Mouse (Mus musculus): ENCODE measurements around the gene Msmo1. TPM values are rescaled to one million over a fixed set of nuclear protein-coding genes. Genes with fewer than 3 reads are reported as not detected.

Gene Msmo1
- polyA plus RNA-seq, 1 experiment from 2014 or later = 78.7 TPM

DNA sequence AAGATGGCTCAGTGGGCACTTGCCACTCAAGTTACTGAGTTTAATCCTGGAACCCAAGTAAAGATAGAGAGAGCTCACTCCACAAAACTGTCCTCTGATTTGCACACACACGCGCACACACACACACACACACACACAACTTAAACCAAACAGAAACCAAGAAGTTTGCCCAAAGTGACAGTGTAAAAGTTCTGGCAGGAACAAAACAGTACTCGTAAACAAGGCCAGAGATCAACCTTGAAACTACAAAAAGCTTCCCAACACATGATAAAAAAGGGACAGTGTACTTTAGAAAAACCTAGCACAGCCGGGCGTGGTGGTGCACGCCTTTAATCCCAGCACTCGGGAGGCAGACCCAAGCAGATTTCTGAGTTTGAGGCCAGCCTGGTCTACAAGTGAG is 5.4 kb downstream of the Msmo1 start:
- 63% methylated on average over 7 of the region's 7 CpGs for WGBS
- no peaks in the 10 kb centered on the region for H3K9me3 ChIP-seq (ENCODE audit: control insufficient read depth)

DNA sequence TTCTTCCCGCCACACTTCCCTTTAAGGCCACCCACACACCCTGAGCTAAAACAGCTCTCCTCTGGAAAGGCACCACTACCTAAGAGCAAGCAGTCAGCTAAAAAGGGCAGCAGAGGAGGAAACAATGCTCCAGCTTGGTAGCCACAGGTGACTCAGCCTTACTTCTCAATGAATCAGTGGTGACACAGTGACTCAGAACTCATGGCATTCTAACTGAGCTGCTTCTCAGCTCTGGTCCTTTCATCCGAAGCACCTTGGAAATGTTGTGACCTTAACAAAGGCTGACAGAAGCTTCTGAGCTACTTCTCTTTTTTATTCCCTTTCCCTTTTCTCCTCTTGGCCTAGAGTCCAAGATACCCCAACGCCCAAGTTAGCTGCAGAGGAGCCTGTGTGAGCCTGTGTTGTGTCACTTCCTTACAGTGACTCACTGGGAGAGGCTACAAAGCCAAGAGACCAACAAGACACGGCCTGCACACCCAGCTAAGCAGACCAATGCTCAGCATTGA is 7.3 kb downstream of the Msmo1 start:
- Histone ChIP-seq H3K27ac (ENCODE audit: low read depth, low read length) (peak overlapping the region; percentile 11; the same call in 1 of the 2 replicates), H3K4me1 (replicated peaks; ENCODE audit: control insufficient read depth, insufficient read depth, low read length) (0 out of 2 replicates have a peak, but pooled peaks cover 4% of the 10 kb centered on the region), H3K36me3 (ENCODE audit: control insufficient read depth, insufficient read depth) (peaks cover 52% of the 10 kb centered on the region), H3K27me3 (replicated peaks; ENCODE audit: control insufficient read depth, insufficient read depth, low read length) (no peaks in the 10 kb centered on the region), H3K4me3 (ENCODE audit: low read depth, low read length) (no peak overlapping the region), H3K4me2 (replicated peaks; ENCODE audit: low read depth) (no peak overlapping the region), H3K9ac (ENCODE audit: low read depth, low read length) (no peak overlapping the region), H3K9me3 (ENCODE audit: control insufficient read depth) (no peaks in the 10 kb centered on the region)
- 75% methylated on average over 4 of the region's 4 CpGs for WGBS
- ATAC-seq = peak; percentile 65
- no peak for TF ChIP-seq CTCF (IDR thresholded peaks at IDR 0.05; ENCODE audit: low read depth)

More for the DNA sequence above, 5.4 kb downstream of the Msmo1 start:
- ATAC-seq = no peak
- Histone ChIP-seq H3K36me3 (ENCODE audit: control insufficient read depth, insufficient read depth) (peaks cover 47% of the 10 kb centered on the region), H3K27ac (ENCODE audit: low read depth, low read length) (no peak overlapping the region), H3K4me2 (replicated peaks; ENCODE audit: low read depth) (no peak overlapping the region), H3K9ac (ENCODE audit: low read depth, low read length) (no peak overlapping the region), H3K4me1 (replicated peaks; ENCODE audit: control insufficient read depth, insufficient read depth, low read length) (0 out of 2 replicates have a peak, but pooled peaks cover 8% of the 10 kb centered on the region), H3K27me3 (replicated peaks; ENCODE audit: control insufficient read depth, insufficient read depth, low read length) (no peaks in the 10 kb centered on the region), H3K4me3 (ENCODE audit: low read depth, low read length) (no peak overlapping the region)
- TF ChIP-seq CTCF (IDR thresholded peaks at IDR 0.05; ENCODE audit: low read depth) = no peak

- 88% methylated on average over 2 of the region's 2 CpGs for WGBS
- Histone ChIP-seq H3K4me1 (replicated peaks; ENCODE audit: control insufficient read depth, insufficient read depth, low read length) (no peaks in the 10 kb centered on the region), H3K9me3 (ENCODE audit: control insufficient read depth) (no peaks in the 10 kb centered on the region), H3K27me3 (replicated peaks; ENCODE audit: control insufficient read depth, insufficient read depth, low read length) (no peaks in the 10 kb centered on the region), H3K36me3 (ENCODE audit: control insufficient read depth, insufficient read depth) (peaks cover 61% of the 10 kb centered on the region), H3K4me3 (ENCODE audit: low read depth, low read length) (no peak overlapping the region), H3K9ac (ENCODE audit: low read depth, low read length) (no peak overlapping the region), H3K4me2 (replicated peaks; ENCODE audit: low read depth) (no peak overlapping the region), H3K27ac (ENCODE audit: low read depth, low read length) (no peak overlapping the region)
- no peak for ATAC-seq
- TF ChIP-seq CTCF (IDR thresholded peaks at IDR 0.05; ENCODE audit: low read depth) = no peak
Observed at GRCm38 (mm10) chr8:64723206-64723605, 10.4 kb downstream of the Msmo1 start.

DNA sequence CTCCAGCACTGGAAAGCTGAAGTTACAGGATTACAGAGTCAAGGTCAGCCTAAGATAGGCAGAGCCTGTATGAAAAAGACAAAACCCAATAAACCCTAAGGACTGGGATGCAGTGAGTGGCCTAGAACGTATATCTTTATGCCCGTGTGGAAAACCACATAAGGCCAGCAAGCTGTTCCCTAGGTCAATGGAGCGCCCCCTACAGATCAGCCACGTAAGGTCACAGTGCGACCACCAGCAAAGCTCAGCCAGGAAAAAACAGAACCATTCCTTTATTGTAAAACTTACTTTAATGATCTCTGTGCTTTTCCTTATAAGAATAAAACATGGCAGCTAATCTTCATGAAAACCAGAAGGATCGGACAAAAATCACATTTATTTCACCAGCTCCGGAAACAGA is 15.7 kb downstream of the Msmo1 start:
- no peak for ATAC-seq

DNA sequence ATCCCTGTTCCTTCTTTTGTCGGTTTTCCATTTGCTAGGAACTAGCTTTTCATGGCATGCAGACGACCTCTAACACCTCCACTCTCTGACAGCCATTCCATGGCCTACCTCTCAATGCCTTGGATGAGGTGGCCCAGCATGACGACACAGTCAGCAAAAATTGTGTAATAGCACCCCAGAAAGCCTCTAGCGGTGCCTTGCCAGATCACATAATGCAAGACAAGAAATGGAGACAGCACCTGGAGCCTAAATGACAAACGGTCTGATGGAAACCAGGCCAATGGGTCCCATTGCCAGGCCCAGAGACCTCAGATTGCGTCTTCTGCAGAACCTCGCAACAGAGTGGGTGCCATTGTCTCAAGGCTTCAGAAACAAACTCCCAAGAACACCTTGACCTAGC is 21.1 kb downstream of the Msmo1 start:
- H3K27ac ChIP-seq (ENCODE audit: low read depth, low read length) = no peak overlapping the region
- peaks cover 8% of the 10 kb centered on the region; the same call in 1 of the 2 replicates for H3K36me3 ChIP-seq (ENCODE audit: control insufficient read depth, insufficient read depth)
- WGBS = 85% methylated on average over 7 of the region's 7 CpGs
- TF ChIP-seq CTCF (IDR thresholded peaks at IDR 0.05; ENCODE audit: low read depth) = no peak
- H3K27me3 ChIP-seq (replicated peaks; ENCODE audit: control insufficient read depth, insufficient read depth, low read length) = no peaks in the 10 kb centered on the region
- ATAC-seq = no peak
- no peak overlapping the region for H3K9ac ChIP-seq (ENCODE audit: low read depth, low read length)
- no peak overlapping the region for H3K4me2 ChIP-seq (replicated peaks; ENCODE audit: low read depth)
- H3K4me1 ChIP-seq (replicated peaks; ENCODE audit: control insufficient read depth, insufficient read depth, low read length) = no peaks in the 10 kb centered on the region
- H3K9me3 ChIP-seq (ENCODE audit: control insufficient read depth) = no peaks in the 10 kb centered on the region
- no peak overlapping the region for H3K4me3 ChIP-seq (ENCODE audit: low read depth, low read length)

More for the DNA sequence above, 15.7 kb downstream of the Msmo1 start:
- peak; percentile 25; the same call in 1 of the 2 replicates for TF ChIP-seq CTCF (IDR thresholded peaks at IDR 0.05; ENCODE audit: low read depth)
- H3K4me2 ChIP-seq (replicated peaks; ENCODE audit: low read depth) = no peak overlapping the region
- H3K9ac ChIP-seq (ENCODE audit: low read depth, low read length) = no peak overlapping the region
- no peaks in the 10 kb centered on the region for H3K27me3 ChIP-seq (replicated peaks; ENCODE audit: control insufficient read depth, insufficient read depth, low read length)
- no peak overlapping the region for H3K27ac ChIP-seq (ENCODE audit: low read depth, low read length)
- H3K4me1 ChIP-seq (replicated peaks; ENCODE audit: control insufficient read depth, insufficient read depth, low read length) = no peaks in the 10 kb centered on the region
- peaks cover 39% of the 10 kb centered on the region for H3K36me3 ChIP-seq (ENCODE audit: control insufficient read depth, insufficient read depth)
- no peak overlapping the region for H3K4me3 ChIP-seq (ENCODE audit: low read depth, low read length)
- WGBS = 86% methylated on average over 7 of the region's 7 CpGs
- no peaks in the 10 kb centered on the region for H3K9me3 ChIP-seq (ENCODE audit: control insufficient read depth)

DNA sequence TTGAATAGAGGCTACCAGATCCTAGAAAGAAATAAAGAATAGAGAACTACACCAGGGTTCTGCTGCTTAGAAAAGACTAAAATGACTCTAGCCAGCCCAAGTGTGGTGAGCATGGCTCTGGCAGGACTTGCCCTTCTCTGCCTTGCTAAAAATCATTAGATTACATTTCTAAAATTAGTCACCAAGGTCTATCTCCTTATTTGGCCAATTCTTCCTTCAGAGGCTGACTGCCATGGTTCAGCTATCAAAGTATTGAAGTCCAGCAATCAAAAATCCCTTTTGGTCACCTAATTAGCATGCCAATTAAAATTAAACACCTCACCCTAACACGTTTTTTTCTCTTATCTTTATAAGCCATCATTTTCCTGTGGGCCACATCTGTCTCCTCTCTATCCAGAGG is 22.0 kb downstream of the Msmo1 start:
- 53% methylated on average over 1 of the region's 1 CpGs for WGBS
- Histone ChIP-seq H3K4me2 (replicated peaks; ENCODE audit: low read depth) (no peak overlapping the region), H3K27me3 (replicated peaks; ENCODE audit: control insufficient read depth, insufficient read depth, low read length) (no peaks in the 10 kb centered on the region), H3K9ac (ENCODE audit: low read depth, low read length) (no peak overlapping the region), H3K4me3 (ENCODE audit: low read depth, low read length) (no peak overlapping the region), H3K36me3 (ENCODE audit: control insufficient read depth, insufficient read depth) (0 out of 2 replicates have a peak, but pooled peaks cover under 1% of the 10 kb centered on the region), H3K4me1 (replicated peaks; ENCODE audit: control insufficient read depth, insufficient read depth, low read length) (no peaks in the 10 kb centered on the region), H3K27ac (ENCODE audit: low read depth, low read length) (no peak overlapping the region), H3K9me3 (ENCODE audit: control insufficient read depth) (no peaks in the 10 kb centered on the region)
- no peak for TF ChIP-seq CTCF (IDR thresholded peaks at IDR 0.05; ENCODE audit: low read depth)
- ATAC-seq = no peak

DNA sequence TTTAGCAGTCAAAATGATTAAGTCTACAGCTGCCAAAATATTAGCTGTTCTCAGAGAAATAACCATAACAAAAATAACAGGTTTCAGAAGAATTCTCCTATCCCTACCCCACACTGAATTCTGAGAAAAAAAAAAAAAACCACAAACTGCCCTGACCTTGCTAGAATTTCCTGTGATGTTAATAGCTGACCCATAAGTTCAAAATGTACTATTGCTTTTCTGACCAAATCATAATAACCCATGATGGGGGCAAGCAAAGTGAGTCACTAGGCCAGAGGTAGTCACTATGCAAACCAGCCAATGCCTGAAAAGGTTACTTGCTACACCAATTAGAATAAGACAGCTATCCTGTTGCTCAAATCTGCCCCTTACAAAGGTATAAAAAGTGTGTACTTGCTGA is 26.1 kb downstream of the Msmo1 start:
- no peaks in the 10 kb centered on the region for H3K27me3 ChIP-seq (replicated peaks; ENCODE audit: control insufficient read depth, insufficient read depth, low read length)
- no peaks in the 10 kb centered on the region for H3K36me3 ChIP-seq (ENCODE audit: control insufficient read depth, insufficient read depth)
- no peak overlapping the region for H3K9ac ChIP-seq (ENCODE audit: low read depth, low read length)
- no peaks in the 10 kb centered on the region for H3K9me3 ChIP-seq (ENCODE audit: control insufficient read depth)
- ATAC-seq = no peak
- H3K4me2 ChIP-seq (replicated peaks; ENCODE audit: low read depth) = no peak overlapping the region
- no peak overlapping the region for H3K4me3 ChIP-seq (ENCODE audit: low read depth, low read length)
- H3K4me1 ChIP-seq (replicated peaks; ENCODE audit: control insufficient read depth, insufficient read depth, low read length) = no peaks in the 10 kb centered on the region
- no peak for TF ChIP-seq CTCF (IDR thresholded peaks at IDR 0.05; ENCODE audit: low read depth)
- H3K27ac ChIP-seq (ENCODE audit: low read depth, low read length) = no peak overlapping the region
